Mouse (Mus musculus): ENCODE results near the gene Tlx3.

Tlx3 gene

GRCm38 (mm10) chr11:33197133-33197514, 6.3 kb downstream of the Tlx3 start:
- peak; percentile 28 to 41 for DNase-seq

- DNase-seq = peak; percentile 38 to 54
Observed at GRCm38 (mm10) chr11:33196447-33197132, 6.8 kb downstream of the Tlx3 start.

GRCm38 (mm10) chr11:33195531-33196446, 7.6 kb downstream of the Tlx3 start:
- DNase-seq = peak in 1 of 2 experiments; percentile 22

GRCm38 (mm10) chr11:33195061-33195460, 8.3 kb downstream of the Tlx3 start:
- DNase-seq = no peak

DNA sequence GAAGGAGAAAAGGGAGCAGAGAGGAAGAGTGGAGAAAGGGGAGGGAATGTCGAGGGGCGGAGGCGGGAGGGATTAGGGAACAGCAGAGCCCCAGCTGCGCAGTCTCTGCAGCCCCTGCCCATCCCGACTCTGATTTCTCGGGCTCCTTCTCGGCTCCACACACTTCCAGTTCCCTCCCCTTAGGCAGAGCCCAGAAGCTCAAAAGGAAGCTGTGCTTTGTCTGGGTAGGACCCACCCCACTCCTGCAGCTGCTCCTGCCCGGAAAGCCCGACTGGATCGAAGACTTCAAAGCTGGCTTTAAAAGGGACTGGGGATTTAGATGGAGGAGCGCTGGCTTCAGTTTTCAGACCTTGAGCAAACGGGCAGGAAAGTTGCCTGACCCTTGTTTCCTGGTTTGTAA, 9.7 kb downstream of the Tlx3 start:
- DNase-seq = no peak

GRCm38 (mm10) chr11:33181804-33182203, 21.6 kb downstream of the Tlx3 start:
- DNase-seq = no peak

GRCm38 (mm10) chr11:33180701-33181116, 22.7 kb downstream of the Tlx3 start:
- DNase-seq = no peak

DNA sequence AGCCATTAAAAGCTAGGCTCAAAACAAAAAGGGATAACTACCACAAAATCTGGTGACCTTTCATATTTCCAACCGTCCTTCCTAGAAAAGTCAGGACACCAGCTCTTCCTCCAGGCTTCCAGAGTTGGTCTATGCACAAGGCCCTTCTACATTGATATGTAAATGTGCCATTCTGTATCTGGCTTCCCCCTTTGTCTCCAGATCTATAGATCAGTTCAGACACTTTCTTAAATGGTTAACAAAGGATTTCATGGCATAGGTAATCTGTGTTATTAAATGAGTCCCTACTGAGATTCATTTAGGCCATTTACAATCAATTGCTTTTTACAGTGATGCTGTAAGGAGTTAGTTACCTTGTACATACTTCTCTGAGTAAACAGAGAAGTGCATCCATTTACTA, 23.6 kb downstream of the Tlx3 start:
- DNase-seq = no peak

- DNase-seq = peak; percentile 80 to 81
Observed at GRCm38 (mm10) chr11:33176525-33177245, 26.7 kb downstream of the Tlx3 start.

GRCm38 (mm10) chr11:33175768-33176167, 27.6 kb downstream of the Tlx3 start:
- DNase-seq = no peak

- DNase-seq = peak; percentile 77 to 78
Observed at GRCm38 (mm10) chr11:33170489-33170888, 32.9 kb downstream of the Tlx3 start.

GRCm38 (mm10) chr11:33162998-33163506, 40.3 kb downstream of the Tlx3 start, which contains the start of gene Npm1:
Npm1 (minus strand) TSS chr11:33163206.
- DNase-seq = peak; percentile 100

- peak; percentile 68 to 79 for DNase-seq
Observed at GRCm38 (mm10) chr11:33162211-33162997, 41.0 kb downstream of the Tlx3 start.

- no peak for DNase-seq
Observed at GRCm38 (mm10) chr11:33159741-33160140, 43.6 kb downstream of the Tlx3 start.

- DNase-seq = no peak
Observed at GRCm38 (mm10) chr11:33157453-33158196, 45.8 kb downstream of the Tlx3 start.

- DNase-seq = no peak
Observed at GRCm38 (mm10) chr11:33156436-33157015, 46.9 kb downstream of the Tlx3 start.

GRCm38 (mm10) chr11:33154459-33154858, 48.9 kb downstream of the Tlx3 start:
- DNase-seq = no peak

- DNase-seq = no peak
Observed at GRCm38 (mm10) chr11:33152997-33153396, 50.4 kb downstream of the Tlx3 start.

GRCm38 (mm10) chr11:33151780-33152145, 51.6 kb downstream of the Tlx3 start:
- DNase-seq = no peak

DNA sequence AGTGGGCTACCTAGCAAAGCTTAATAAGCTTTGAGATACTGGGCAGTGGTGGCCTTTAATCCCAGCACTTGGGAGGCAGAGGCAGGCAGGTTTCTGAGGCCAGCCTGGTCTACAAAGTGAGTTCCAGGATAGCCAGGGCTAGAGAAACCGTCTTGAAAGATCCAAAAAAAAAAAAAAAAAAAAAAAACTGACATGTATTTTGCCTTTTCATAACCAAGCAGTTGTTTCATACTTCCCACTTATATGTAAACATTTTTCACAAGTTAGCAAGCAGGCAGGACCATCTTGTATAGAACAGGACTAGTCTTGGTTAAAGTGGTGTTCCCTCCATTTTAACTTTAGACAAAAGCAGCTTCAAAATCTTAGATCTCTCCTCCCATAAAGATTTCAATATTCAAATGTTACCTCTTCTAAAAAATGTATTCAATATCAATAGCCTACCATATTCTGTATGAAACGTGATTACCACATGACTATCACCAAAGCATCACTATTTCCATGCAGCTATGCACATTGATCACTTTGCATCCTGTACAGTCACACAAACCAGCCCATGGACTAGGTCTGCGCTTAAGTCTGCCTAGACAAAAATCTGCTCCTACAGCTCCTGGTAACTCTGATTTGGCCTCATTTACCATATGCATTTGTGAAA, 52.1 kb downstream of the Tlx3 start:
- no peak for DNase-seq

All from cerebellum, postnatal 14 days (tissue).